Mouse (Mus musculus) fibroblast of lung, adult 2 months (primary cell): ENCODE results near the gene Add1.
A peak's percentile ranks its signal among the peaks of the same experiment; 100 is the strongest.

Experiments
- DNase-seq: peaks from one replicate; pipeline ENCODE4 v3.0.0-alpha.2; 2011; ENCODE audit warnings: low read depth

The Add1 gene

DNA sequence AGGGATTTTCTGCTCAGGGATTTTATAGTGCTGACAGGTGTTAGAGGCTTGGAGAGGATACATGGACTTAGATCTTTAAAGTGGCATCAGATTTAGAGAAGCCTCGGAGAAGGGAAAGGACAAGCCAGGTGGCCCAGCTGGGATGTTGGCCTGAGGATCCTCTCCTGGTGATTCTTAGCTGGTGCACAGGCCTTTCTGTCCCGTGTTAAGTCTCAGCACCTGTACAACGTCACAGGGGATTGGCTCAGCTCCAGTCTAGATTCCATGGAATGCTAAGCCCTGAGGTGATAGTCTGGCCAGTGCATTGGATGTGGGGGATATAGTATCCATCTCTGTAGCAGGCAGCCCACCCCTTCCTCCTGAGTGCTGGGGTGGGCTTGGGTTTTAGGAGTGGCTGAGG, 34.8 kb downstream of the Add1 start:
- DNase-seq: no peak

DNA sequence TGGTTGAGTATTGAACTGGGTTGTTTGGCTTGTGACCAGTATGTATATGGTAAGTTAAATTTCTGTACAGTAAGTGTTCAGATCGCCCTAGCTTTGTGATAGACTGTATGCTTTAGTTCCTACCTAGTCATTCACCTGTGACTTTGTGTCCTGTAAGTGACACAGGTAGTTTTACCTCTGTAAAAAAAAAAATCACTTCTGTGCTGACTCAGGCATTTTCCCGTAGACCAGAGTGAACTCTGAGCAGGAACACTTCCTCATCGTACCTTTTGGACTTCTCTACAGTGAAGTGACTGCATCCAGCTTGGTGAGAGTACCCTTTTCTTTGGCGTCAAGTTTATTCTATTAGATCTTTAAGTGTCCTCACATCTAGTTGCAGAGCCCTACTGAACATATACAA, 36.5 kb downstream of the Add1 start:
- no peak for DNase-seq

DNA sequence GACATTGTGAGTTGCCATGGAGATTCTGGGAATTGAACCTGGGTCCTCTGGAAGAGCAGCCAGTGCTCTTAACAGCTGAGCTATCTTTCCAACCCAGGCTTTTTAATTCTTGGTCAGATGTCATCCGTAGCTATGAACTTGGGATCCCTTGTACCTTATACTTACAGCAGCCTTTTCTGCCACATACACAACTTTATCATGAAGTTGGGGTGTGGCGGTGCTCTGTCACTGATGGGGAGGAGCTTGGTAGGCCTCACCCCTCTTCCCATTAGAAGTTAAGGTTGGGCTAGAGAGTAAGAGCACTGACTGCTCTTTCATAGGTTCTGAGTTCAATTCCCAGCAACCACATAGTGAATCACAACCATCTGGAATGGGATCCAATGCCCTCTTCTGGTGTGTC, 59.5 kb downstream of the Add1 start:
- no peak for DNase-seq

DNA sequence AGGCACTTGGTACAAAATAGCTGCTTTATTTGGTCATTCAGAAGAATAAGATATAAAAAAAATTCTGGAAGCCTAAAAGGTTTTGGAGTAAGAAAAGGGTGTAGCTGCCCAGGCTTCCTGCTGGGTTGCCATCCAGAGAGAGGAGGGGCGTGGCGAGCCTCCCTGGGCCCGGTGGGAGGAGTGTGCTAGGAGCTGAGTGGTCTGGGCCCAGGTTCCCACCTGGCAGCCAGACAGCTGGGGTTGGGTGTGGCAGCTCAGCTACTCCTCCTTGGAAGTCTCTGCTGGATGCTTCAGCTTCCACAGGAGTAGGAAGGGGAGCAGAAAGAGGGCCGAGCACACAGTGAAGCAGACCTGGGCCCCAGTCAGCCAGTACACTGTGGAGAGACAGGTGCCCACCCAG, 60.2 kb downstream of the Add1 start:
- DNase-seq: no peak

DNA sequence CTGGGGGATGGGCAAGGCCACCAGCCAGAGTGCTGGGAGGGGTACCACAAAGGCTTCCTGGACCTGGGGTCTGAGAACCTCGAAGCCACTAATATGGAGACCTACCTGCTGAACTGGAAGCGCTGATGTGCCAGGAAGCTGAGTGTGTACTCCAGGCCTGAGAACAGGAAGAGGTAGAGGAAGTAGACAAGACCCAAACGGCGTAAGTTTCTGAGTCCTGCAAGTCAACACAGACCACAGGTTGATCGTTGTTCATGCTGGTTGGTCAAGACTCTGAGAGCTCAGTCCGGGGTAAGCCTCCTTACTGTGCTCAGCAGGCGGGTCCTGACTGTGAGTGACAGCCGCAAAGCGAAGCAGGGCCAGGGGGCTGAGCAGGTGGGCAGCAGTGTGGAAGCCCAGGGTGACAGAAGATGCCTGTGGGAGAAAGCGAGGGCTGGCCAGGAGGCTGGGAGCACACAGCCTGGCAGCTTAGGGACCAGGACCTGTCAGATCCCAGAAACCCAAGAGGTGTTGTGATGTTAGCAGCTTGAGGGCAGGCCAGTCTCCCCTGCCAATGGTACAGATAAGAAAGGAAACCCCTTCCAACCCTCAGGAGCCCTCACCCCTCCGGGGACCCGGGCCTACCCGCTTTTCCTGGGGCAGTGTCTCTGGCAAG, 61.4 kb downstream of the Add1 start:
- no peak for DNase-seq

DNA sequence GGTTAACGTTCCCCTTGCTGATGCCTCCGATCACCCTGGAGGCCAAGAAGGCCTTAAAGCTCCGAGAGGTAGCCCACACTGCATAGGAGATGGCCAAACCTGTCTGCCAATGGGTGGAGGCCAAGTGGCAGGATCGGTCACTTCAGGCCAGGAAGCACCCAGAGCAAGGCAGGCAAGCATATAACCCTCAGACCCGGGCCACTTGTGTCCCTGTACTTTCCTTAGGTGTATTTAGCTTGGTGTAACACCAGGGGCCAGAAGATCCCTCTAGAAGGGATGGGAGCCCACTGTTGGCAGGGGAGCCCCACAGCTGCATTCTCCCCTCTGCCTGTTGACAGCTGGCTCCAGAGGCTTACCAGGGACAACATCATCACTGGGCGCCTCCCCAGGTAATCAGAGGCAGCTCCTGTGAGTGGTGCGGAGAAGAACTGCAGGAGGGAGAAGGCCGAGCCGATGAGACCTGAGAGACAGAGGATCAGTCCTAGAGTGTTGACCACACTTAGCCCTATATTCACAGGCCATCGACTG, 62.3 kb downstream of the Add1 start:
- DNase-seq: no peak

DNA sequence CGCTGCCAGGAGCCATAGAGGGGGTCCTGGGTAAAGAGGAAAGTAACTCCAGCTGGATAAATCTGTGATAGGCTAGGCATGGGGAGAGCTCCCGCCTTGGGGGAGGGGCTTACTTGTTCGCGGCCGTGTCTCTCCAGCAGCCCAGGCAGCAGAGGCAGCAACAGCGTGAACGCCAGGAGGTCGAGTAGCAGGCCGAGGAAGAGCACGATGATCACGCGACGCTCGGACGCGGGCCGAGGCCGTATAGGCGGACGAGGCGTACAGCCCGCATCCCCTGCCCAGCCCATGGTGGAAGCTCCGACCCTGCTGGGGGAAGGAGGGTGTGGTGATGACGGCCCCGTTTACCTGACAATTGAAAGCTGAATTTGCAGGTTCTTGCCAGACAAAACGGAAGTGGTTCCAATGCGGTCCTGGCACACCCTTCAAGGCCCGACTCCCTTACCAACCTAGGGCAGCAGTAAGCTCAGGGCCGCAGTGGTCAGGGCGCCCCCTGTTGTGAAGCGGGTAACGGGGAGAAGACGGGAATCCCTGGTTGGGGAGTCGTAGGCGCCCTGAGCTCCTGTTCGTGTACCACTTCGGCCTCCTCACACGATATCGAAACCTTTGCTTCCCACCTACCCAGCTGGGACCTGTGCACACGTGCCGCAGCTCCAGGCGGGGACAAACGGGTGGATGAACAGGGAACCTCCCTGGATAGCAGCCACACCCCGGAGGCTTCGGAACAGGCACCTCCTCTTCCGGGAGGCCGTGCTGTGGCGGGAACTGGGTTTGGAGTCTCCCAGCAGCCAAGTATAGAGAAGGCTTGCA, 63.2 kb downstream of the Add1 start, which contains the start of gene Mfsd10:
TSS of gene Mfsd10 (minus strand) at position 732 of the 807 bp plus-strand sequence.
- DNase-seq: peak; percentile 60

DNA sequence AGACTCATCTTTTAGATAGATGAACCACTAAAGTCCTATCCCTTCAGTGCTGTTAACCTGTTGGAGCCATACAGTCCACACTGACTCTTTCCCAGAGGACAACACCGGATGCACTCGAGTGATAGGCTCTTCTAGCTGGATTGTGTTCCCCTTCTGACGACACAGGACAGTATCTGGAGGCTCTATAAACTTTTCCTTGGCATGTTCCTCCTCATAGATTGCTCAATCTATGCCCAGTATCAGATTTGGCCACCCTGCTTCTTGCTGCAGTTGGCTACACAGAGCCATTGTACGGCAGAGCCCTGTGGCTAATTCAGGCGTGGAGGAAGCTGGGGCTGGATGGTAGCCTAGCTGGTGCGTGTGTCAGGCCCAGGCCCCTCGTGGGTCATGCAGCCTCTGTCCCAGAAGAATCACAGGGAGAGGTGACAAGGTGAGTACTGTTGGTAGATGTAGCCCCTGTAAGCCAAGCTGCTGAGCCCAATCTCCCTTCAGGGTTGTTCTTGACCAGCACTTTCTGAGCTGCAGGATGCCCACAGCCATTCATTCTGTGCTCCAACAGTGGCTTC, 64.2 kb downstream of the Add1 start:
- no peak for DNase-seq

DNA sequence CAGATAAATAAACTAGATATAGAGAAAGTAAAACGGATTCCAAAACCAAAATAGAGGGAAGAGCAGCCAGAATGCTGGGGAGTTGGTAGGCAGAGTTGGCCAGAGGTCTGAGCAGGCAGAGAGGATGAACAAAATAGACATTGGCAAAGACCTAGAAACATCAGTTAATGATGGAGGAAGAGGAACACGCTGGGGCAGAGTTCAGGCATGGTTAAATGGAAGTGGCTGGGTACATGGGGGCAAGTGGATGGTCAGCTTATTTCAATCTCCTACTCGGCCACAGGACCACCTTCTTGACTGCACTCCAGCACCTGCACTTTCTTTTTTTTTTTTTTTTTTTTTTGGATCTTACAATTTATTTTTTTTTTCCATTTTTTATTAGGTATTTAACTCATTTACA, 68.5 kb downstream of the Add1 start:
- no peak for DNase-seq

DNA sequence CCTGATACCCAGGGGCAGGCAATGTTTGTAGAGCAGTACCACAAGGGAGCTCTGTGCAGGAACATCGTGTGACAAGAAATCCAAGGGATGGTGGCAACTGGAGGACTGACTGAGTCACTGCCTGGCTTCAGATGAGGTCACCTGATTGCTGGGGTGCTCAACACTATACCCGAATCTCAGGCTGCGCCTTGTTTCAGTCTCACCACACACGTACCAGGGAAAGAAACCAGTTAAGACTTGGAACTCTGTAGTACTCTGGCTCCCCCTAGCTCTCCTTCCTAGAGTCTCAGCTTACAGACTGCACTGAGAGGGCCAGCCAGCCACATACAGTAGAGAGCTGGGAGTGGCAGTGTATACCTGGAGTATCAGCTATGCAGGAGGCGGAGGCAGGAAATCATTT, 69.5 kb downstream of the Add1 start:
- DNase-seq: peak; percentile 49

DNA sequence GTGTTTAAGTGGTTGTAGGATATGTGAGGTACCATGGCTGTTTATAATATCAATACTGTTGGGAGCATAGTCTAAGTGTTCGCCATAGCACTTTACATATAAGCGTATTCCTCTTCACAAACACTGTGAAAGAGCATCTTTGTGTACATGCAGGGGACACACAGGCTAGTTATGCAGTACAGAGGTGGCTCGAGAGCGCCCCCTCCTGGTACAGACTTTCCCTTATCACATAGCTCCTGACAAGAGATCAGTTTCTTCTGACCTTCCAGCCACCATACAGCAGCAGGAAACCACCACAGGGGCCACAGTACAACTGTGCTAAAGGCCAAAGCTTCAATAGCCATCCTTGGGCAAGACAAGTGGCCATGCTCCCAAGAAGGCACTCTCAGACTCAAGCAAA, 74.1 kb downstream of the Add1 start:
- DNase-seq: no peak

DNA sequence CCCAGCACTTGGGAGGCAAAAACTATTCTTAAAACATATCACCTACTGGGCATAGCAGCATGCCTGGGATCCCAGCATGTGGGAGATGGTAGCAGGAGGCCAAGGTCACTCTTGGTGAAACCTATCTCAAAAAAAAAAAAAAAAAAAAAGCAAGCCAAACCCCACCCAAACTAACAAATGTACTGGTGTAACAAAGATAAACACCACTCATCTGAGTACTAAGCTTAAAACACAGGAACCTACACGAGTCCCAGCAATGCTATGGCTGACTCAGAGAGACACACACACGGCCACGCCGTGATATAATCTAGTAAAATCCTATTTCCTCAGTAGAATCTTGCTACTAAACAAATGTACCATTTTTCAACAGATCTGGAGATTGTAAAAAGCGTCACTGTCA, 79.5 kb downstream of the Add1 start:
- no peak for DNase-seq

DNA sequence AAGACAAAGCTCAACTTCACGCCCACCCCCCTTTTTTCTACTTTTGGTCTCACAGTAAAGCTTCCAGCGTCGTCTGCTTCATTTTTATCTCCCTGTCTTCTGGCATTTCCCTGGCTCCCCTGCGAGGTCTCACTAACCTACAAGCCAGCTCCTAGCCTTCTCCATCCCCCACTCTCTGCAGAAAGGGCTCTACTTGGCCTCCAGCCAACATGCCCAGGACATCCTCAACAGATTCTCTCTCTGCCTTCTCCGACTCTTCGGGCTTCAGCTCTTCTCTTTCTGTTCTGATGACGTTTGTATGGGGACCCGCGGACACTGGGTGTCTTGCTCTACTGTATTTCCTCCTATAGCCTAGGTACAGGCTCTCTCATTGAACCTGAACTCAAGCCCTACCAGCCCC, 81.4 kb downstream of the Add1 start:
- DNase-seq: no peak

DNA sequence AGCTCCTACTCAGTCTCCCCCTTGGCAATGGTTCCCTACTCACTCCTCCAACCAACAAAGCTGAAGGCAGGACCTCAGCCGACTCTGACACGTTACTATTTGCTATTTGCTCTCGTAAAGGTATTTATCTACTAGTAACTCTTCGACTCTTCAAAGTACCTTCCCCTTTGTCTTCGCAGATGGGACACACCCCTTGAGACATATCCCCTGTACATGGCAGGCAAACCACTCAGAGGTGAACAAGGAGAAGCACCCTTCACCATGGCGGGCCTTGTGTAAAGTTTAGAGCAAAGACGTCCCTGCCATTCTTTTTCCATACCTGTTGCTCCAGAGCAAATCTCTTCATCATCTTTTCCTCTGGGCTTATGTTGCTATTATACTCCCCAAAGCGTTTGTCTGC, 84.1 kb downstream of the Add1 start:
- DNase-seq: no peak

DNA sequence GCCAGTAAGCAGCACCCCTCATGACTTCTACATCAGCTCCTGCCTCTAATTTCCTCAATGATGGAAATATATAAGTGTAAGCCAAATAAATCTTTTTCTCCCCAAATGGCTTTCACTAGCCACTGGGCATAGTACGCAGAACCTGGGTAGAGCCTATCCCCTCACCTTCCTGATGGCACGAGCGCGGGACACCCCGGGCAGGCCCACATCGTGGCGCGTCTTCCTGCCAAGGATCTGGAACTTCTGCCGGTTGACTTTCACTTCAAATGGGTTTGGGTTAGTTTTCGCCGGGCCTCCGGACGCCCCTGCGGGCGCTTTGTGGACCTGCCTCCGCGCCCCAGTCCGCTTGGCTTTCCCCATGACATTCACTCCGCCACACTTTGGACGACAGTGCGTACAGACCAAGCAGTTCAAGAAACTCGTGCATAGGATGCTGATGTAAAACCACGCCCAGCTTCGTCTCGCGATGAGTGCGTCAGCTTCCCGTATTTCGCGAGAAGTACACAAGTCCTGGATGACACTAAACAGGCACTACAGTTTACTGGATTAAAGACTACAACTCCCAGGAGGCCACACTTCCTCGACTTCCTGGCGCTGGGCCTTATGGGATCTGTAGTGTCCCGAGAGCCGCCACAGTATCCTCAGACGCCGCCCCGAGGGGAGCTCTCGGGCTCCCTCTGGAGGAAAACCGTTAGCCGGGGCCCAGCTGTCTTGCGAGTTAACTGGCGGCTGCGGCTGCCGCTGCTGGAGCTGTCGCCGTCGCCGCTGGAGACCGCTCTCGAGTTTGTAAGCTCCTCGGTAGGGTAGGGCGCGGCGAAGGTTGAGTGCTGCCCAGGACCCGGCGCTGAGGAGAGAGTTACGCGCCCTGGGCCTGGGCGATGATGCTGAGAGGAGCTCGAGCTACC, 86.5 kb downstream of the Add1 start, which contains the start of the genes Nop14 and Grk4:
TSS of gene Nop14 (minus strand) at position 463 of the 905 bp plus-strand sequence.
TSS of gene Grk4 (plus strand) at position 694 of the 905 bp plus-strand sequence.
- peak; percentile 100 for DNase-seq

DNA sequence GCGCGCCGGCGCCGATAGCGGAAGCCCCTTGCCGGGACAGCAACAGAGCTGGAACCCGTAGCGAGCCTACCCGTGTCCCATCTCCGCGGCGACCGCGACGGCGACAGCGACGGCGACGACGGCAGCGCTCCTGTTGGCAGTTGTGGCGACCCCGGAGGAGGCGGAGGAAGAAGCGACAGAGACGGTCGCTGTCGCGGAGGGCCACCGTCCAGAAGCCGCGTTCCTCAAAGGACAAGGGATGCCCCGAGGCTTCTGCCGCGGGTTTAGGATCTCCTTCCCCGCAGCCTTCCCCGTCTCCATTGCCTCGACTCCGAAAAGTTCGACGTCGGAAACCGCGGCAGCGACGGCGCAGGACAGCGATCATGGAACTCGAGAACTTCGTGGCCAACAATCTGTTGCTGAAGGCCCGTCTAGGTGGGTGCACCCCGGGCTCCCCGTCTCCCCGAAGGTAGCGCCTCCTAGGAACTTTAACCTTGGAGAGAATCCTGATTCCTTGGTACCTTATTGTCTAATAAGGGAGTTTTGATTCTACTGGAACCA, 87.2 kb downstream of the Add1 start:
- no peak for DNase-seq

DNA sequence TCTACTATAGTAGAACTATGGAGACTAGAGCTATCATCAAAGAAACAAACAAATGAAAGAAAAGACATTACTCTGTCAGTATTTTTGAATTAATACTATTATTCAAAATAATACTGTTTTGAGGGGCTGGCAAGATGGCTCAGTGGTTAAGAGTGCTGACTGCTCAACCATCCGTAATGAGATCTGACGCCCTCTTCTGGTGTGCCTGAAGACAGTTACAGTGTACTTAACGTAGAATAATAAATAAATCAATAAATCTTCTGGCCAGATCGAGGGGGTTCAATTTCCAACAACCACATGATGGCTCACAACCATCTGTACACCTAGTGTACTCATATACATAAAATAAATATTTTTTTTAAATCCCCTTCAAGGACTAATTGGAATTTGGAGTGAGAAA, 88.4 kb downstream of the Add1 start:
- no peak for DNase-seq

DNA sequence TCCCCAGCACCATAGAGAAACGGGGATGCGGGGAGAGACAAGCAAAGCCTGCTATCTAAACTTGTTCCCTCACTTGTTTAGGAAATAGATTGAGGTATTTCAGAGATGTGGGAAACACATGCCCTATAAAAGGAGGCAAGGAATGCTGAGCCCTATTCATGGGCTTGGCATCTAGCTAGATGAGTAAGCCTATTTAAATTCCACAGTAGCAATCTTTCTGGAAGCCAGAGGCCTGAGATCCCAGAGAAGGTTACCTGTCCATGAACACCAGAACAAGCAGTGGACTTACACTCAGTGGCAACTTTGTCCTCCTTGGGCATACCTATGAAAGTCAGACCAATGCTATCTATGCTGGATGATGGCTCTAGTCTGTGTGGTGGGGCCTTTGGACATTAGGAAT, 89.8 kb downstream of the Add1 start:
- DNase-seq: no peak

DNA sequence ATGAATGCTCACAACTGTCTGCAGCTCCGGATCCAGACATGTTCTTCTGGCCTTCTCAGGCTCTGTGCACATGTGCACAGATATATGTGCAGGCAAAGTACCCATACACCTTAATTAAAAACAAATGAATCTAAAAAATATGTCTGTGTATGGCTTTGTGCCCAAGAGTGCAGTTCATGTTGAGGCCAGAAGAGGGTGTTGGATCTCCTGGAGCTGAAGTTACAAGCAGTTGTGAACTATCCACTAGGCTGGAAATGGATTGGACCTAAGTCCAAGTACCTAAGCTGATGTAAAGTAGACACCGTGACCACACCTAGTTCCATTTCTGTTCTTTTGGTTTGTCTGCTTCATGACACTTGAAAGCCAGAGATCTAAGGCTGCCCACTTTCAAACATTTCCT, 96.0 kb downstream of the Add1 start:
- no peak for DNase-seq

DNA sequence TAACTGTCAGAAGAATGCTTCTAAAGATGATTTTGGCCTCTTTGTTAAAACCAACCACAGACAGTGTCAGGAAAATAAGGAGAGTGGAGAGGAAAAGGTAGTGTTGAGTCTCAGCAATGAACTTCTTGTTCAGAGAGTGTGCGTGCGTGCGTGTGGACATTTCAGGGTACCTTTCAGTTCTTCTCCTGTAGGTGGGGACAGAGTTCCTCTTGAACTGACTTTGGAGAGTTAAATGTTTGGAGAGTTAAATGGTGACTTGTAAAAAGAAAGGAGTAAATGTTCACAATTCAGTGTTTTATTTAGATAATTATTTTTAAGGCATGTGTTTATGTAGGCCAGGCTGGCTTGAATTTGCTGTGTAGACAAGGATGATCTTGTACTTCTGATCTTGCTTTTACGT, 96.8 kb downstream of the Add1 start:
- no peak for DNase-seq
